Mouse (Mus musculus) ovary, postnatal 36 days (tissue): ENCODE measurements around the gene Rit1.
"Not testable (repeated sequence)": the region's sequence is repeated elsewhere in the genome, so short reads cannot be mapped to it uniquely, and the experiment has no call there.

Experiments used
- DNase-seq: peaks from one replicate; pipeline ENCODE4 v3.0.0; 2022; ENCODE audit warnings: low spot score, mixed read lengths

Rit1 gene

DNA sequence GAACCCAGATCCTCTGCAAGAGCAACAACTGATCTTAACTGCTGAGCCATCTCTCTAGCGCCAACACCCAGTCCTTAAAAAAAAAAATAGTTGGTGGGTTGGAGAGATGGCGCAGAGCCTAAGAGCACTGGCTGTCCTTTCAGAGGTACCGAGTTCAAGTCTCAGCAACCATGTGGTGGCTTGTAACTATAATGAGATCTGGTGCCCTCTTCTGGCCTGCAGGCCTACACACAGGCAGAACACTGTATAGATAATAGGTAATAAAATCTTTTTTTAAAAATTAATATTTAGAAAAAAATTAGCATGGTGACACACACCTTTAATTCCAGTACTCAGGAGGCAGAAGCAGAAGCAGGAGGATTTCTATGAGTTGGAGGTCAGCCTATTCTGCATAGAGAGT, 23.5 kb downstream of the Rit1 start:
- no peak for DNase-seq

- DNase-seq = no peak
Observed at GRCm38 (mm10) chr3:88745534-88745933, 28.9 kb downstream of the Rit1 start.

DNA sequence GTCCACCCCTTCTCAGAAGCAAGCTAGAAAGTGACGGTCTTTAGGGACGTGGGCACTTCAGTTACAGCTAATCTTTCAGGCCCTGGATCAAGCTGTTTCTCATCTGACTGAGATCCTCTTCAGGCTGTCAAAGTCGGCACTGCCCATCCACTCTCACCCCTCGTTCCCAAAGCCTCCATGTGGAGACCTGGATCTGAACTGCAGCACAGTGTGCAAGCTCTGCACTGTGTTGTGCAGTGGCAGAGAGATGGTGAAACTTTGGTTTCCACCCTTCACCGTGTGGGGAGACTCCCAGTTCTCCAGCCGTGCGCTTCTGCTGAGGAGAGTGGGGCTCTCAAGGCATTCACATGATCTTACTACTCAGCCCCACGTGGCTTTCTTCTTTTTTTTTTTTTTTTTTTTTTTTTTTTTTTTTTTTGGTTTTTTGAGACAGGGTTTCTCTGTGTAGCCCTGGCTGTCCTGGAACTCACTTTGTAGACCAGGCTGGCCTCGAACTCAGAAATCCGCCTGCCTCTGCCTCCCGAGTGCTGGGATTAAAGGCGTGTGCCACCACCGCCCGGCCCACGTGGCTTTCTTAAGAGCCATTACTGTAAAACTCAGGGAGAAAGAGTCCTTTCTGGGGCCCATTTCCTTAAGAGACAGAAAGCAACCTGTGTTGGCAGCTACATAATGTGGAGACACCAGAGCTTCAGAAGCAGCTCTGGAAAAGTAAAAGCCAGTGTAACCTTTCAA, 29.7 kb downstream of the Rit1 start:
- DNase-seq = no peak

DNA sequence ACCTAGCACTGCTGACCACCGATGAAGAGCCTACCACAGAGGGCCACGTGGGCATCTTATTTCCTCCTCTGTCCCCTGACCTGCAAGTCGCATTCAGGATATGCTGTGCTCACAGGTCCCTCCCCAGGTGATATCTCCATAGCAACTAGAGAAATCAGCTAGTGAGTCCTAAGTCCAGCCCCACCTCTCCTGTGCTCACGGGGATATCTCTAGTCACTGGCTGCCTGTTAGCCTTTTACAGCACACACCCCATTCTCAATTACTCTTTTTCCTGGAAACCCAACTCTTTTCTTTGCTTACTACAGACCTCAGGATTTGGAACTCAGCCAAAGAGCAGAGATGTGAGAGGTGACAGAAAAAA, 30.2 kb downstream of the Rit1 start:
- DNase-seq = no peak

DNA sequence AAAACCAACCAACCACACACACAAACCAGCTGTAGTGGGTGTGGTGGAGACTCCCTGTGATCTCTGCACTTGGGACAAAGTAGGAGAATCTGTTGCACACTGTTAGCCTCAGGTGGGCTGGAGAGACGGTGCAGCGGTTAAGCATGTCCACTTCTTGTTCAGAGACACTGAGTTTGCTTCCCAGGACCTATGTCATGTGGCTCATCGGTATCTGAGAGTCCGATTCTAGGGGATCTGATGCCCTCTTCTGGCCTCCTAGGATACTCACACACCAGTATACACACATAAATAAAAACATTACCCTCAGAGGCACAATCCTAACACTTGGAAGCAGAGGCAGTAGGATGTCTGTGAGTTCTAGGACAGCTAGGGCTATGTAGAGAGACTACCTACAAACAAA, 37.6 kb downstream of the Rit1 start:
- no peak for DNase-seq

DNA sequence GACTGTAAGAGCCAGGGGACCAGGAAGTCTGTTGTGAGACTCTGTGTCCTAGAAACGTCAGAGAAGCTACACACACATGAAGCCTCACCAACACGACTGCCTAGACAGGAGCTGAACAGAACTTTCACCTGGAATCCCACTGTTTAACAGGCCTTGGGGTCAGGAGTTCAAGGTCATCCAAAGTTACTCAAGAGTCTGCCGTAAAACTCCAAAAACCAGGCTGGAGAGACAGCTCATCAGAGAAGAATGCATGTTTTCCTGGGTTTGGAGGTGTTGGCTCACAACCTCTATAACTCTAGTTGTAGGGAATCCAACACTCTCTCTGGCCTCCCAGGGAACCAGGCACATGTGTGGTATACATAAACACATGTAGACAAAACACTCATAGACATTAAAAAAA, 38.9 kb downstream of the Rit1 start:
- DNase-seq = no peak

DNA sequence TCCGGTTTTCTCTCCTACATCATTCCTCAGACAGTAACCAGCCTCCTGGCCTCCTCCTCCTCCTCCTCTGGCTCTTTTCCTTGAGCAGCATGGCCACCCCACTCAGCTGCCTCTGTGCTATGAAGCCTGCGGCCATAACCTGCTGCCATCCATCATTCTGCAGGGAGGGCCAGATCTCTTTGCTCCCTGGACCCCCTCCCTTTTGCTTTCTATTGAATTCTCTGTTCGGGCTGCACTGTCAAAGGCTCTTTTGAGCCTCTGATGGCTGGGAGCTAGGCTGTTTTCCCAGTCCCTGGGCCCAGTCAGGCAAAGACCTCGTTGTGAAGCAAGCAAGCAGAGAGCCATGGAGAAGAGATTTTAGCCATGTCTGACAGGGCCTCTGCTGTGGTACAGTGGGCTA, 39.6 kb downstream of the Rit1 start:
- DNase-seq = no peak

DNA sequence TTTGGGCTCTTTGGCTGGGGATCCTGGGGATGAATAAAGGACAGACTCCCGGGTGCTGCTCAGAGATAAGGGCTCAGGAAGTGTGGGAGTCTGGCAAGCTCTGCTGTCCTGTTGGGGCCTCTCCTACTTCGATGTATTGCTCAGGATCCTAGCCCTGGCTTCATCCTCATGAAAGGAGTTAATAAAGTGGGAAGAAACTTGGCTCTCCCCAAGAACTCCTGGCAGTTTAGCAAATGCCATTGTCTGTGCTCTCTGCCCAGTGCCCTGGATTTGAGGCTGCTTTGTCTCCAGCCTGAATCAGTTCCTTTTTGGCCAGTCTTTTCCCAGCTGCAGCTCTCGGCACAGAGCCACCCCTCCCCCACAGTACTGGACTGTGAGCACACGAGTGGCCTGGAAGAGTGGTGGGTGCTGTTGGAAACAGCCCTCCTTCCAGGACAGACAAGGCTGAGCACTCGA, 41.4 kb downstream of the Rit1 start:
- peak; percentile 72 for DNase-seq

DNA sequence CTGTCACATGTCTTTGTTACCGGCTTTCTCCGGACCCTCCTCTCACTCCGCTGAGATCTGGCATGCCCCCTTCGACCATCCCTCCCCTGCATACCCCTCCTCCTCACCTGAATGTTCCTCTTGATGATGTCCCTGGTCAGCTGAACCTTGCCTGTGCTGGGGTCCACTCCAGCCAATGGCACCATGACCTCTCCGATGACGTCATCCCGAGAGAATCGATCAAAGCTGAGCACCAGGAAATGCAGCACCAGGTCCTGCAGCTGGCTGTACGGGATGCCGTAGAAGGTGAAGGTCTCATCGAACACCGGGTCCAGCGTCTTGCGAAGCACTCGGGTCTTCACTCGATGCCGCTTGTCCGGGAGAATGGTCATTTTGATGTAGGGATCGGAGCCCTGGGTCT, 45.0 kb downstream of the Rit1 start:
- DNase-seq = no peak

GRCm38 (mm10) chr3:88762401-88762831, 45.8 kb downstream of the Rit1 start:
- DNase-seq = no peak

GRCm38 (mm10) chr3:88771189-88771940, 54.7 kb downstream of the Rit1 start:
- DNase-seq = peak; percentile 48

DNA sequence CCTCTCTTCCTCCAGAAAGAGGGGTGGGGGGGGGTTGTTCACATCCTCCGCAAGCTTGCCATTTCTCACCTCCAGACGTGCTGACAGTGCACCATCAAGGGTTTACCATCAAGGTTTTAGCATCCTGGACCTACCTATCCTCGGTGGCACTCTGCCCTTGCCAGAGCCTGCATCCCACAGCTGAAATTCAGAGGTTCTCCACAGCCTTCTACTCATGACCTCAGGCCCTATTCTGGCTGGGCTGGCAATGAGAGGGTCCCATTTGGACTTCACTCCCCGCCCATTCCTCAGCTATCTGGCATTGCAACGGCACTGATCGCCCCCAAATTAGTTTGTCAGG, 55.3 kb downstream of the Rit1 start:
- DNase-seq = not testable (repeated sequence)

GRCm38 (mm10) chr3:88772399-88772798, 55.8 kb downstream of the Rit1 start:
- peak; percentile 81 for DNase-seq

DNA sequence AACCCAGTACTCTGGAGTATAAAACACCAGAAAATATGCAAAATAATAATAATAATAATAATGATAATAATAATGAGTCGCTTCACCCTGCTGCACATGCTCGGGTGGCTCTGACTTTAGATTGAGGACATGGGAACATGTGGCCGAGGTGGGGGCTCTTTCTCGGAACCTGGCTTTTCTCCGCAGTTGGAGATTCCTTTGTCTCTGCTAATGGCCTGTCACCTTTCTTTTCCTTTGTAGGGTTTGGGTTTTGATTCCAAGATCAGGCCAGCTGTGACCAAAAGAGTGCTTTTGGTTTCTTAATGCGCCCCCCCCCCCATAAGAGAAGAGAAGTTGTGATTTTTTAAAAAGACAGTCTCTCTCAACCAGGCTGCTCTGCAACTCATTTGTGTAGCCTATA, 56.5 kb downstream of the Rit1 start:
- DNase-seq = not testable (repeated sequence)

DNA sequence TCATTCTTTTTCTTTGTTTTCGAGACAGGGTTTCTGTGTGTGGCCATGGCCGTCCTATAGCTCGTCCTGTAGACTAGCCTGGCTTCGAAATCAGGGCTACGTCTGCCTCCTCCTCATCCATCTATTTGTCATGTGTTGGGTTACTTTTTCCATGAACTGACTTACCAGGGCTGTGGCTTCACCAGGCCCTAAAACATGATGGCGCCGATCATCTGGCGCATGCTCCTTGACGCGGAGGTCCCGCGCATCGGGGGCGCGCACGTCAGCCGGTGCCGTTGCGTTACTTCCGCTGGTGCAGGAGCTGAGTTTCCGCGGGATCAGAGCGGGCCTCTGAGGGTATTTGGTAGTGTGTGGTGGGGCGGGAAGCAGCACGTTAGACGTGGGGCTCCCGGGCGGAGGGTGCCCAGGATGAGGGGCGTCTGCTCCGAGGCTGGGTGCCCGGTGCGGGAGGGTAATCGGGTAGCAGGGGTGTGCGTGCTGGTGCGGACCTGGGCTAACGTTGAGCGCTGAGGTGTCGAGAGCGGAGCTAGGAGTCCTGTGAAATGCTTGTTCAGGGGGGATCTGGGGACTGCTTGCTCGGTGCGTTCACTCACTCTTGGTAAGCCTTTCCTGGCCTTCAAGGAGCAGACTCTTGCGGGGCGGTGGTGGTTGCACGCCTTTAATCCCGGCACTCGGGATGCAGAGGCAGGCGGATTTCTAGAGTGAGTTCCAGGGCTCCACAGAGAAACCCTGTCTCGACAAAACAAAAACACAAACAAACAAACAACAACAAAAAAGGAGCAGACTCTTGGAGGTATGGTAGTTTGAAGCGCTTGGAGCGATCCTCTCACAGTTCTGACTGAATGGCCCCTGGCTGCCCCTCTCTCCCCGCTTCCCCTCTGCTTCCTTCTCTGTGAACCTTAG, 58.6 kb downstream of the Rit1 start, which contains the start of gene Syt11:
TSS of gene Syt11 (minus strand) at position 226 of the 903 bp plus-strand sequence.
- DNase-seq = not testable (repeated sequence)
